In genomic region chr5:53854561-53854960, GRCm38 (mm10) we compare ENCODE assay signal across 28 mouse cellular contexts. TPM values are rescaled to one million over a fixed set of nuclear protein-coding genes. Genes with fewer than 3 reads are reported as not detected.
A peak's percentile ranks its signal among the peaks of the same experiment; 100 is the strongest.
DNase-seq lines count a peak whose midpoint lies in the region; ATAC-seq lines count a peak whose summit lies in the region.
"Had no signal": no experiment of that assay in that cellular context is flagged by ENCODE, and none has a peak within 500 bp of the region (broad histone marks: within the 10 kb centered on the region; RNA-seq: fewer than 3 reads in every experiment).

No protein-coding gene starts in this region.

- peak; percentile 71 for ATAC-seq in neural tube, embryonic 11.5 days (ENCODE audit: insufficient read depth, low FRiP score, low TSS enrichment)
- no peak for ATAC-seq in neural tube, embryonic 15.5 days (ENCODE audit: low FRiP score)
- peak; percentile 45; the same call in 1 of the 2 replicates for ATAC-seq in hindbrain, embryonic 15.5 days (ENCODE audit: low FRiP score, low read depth)
- peak; percentile 50; the same call in 1 of the 2 replicates for ATAC-seq in neural tube, embryonic 14.5 days (ENCODE audit: low read depth)
- ATAC-seq: intestine, embryonic 15.5 days; liver, embryonic 12.5 days; Patski had no signal

- no peaks in the 10 kb centered on the region; the same call in 1 of the 2 replicates for H3K36me3 ChIP-seq in neural tube, embryonic 11.5 days (ENCODE audit: control insufficient read depth, insufficient read depth, low read length)
- H3K36me3 ChIP-seq in neural tube, embryonic 15.5 days: peaks cover 19% of the 10 kb centered on the region
- H3K36me3 ChIP-seq in hindbrain, embryonic 15.5 days: peaks cover 21% of the 10 kb centered on the region
- H3K36me3 ChIP-seq in neural tube, embryonic 14.5 days (ENCODE audit: control insufficient read depth, insufficient read depth, low read length): peaks cover 4% of the 10 kb centered on the region; the same call in 1 of the 2 replicates
- H3K36me3 ChIP-seq: G1E; intestine, embryonic 15.5 days; liver, embryonic 12.5 days had no signal

- no peaks in the 10 kb centered on the region for H3K4me1 ChIP-seq in neural tube, embryonic 11.5 days (ENCODE audit: control insufficient read depth, insufficient read depth, low read length)
- no peaks in the 10 kb centered on the region for H3K4me1 ChIP-seq in neural tube, embryonic 15.5 days
- 0 out of 2 replicates have a peak, but pooled peaks cover 3% of the 10 kb centered on the region for H3K4me1 ChIP-seq in hindbrain, embryonic 15.5 days (replicated peaks)
- H3K4me1 ChIP-seq in neural tube, embryonic 14.5 days (ENCODE audit: control insufficient read depth, insufficient read depth, low read length): no peaks in the 10 kb centered on the region
- H3K4me1 ChIP-seq: embryonic facial prominence, embryonic 12.5 days; heart, embryonic 10.5 days; intestine, embryonic 15.5 days; limb, embryonic 12.5 days; liver, embryonic 12.5 days had no signal

- no peaks in the 10 kb centered on the region for H3K9me3 ChIP-seq in neural tube, embryonic 11.5 days (ENCODE audit: control insufficient read depth, low read length)
- no peaks in the 10 kb centered on the region for H3K9me3 ChIP-seq in neural tube, embryonic 15.5 days (replicated peaks)
- H3K9me3 ChIP-seq in hindbrain, embryonic 15.5 days: no peaks in the 10 kb centered on the region
- H3K9me3 ChIP-seq in neural tube, embryonic 14.5 days (ENCODE audit: control insufficient read depth, low read length): no peaks in the 10 kb centered on the region
- H3K9me3 ChIP-seq: embryonic facial prominence, embryonic 12.5 days; G1E; heart, embryonic 10.5 days; intestine, embryonic 15.5 days; limb, embryonic 12.5 days; liver, embryonic 12.5 days had no signal

- peak; percentile 24 for DNase-seq in heart, adult 11 months
- DNase-seq in heart, adult 18-20 months: no peak
- no peak for DNase-seq in neural tube, embryonic 11.5 days (ENCODE audit: low spot score)
- no peak for DNase-seq in adrenal gland, adult 2 months
- DNase-seq in kidney, postnatal 14 days: no peak
- DNase-seq: cerebellum, adult 18-20 months; cerebellum, postnatal 14 days; gastrocnemius, adult 2 months; heart, postnatal 4 days; kidney, adult 9 months; kidney, postnatal 25 days; layer of hippocampus, postnatal 36 days; lung, adult 18-20 months; lung, postnatal 10 days; thymus, adult 2 months; thymus, postnatal 4 days had no signal

- H3K27me3 ChIP-seq in neural tube, embryonic 11.5 days (ENCODE audit: control insufficient read depth, insufficient read depth, low read length): no peaks in the 10 kb centered on the region
- no peaks in the 10 kb centered on the region for H3K27me3 ChIP-seq in neural tube, embryonic 15.5 days (replicated peaks)
- H3K27me3 ChIP-seq in hindbrain, embryonic 15.5 days: no peaks in the 10 kb centered on the region
- no peaks in the 10 kb centered on the region for H3K27me3 ChIP-seq in neural tube, embryonic 14.5 days (ENCODE audit: control insufficient read depth, insufficient read depth, low read length)
- H3K27me3 ChIP-seq: CH12.LX; embryonic facial prominence, embryonic 12.5 days; intestine, embryonic 15.5 days; limb, embryonic 12.5 days; liver, embryonic 12.5 days; Patski had no signal

- no peak overlapping the region for H3K27ac ChIP-seq in neural tube, embryonic 11.5 days (ENCODE audit: low read depth, low read length)
- no peak overlapping the region for H3K27ac ChIP-seq in neural tube, embryonic 15.5 days (replicated peaks)
- no peak overlapping the region for H3K27ac ChIP-seq in hindbrain, embryonic 15.5 days (replicated peaks)
- H3K27ac ChIP-seq in neural tube, embryonic 14.5 days (ENCODE audit: low read depth, low read length): no peak overlapping the region
- H3K27ac ChIP-seq: embryonic facial prominence, embryonic 12.5 days; gastrocnemius, adult 2 months; heart, embryonic 10.5 days; intestine, embryonic 15.5 days; layer of hippocampus, adult 2 months; limb, embryonic 12.5 days; liver, embryonic 12.5 days had no signal

- no peak overlapping the region for H3K9ac ChIP-seq in neural tube, embryonic 11.5 days (ENCODE audit: low read length)
- no peak overlapping the region for H3K9ac ChIP-seq in neural tube, embryonic 15.5 days (replicated peaks)
- H3K9ac ChIP-seq in hindbrain, embryonic 15.5 days: no peak overlapping the region
- H3K9ac ChIP-seq in neural tube, embryonic 14.5 days (replicated peaks; ENCODE audit: low read depth, low read length): no peak overlapping the region
- H3K9ac ChIP-seq: embryonic facial prominence, embryonic 12.5 days; intestine, embryonic 15.5 days; limb, embryonic 12.5 days; liver, embryonic 12.5 days had no signal

- no peak overlapping the region for H3K4me3 ChIP-seq in neural tube, embryonic 11.5 days (ENCODE audit: low read depth, low read length)
- H3K4me3 ChIP-seq in neural tube, embryonic 15.5 days (replicated peaks): no peak overlapping the region
- H3K4me3 ChIP-seq in hindbrain, embryonic 15.5 days: no peak overlapping the region
- no peak overlapping the region for H3K4me3 ChIP-seq in neural tube, embryonic 14.5 days (ENCODE audit: low read depth, low read length)
- H3K4me3 ChIP-seq: embryonic facial prominence, embryonic 12.5 days; gastrocnemius, adult 2 months; heart, embryonic 10.5 days; intestine, embryonic 15.5 days; layer of hippocampus, adult 2 months; limb, embryonic 12.5 days; liver, embryonic 12.5 days had no signal

- WGBS in neural tube, embryonic 11.5 days: 73% methylated on average over 6 of the region's 6 CpGs
- WGBS in neural tube, embryonic 15.5 days: 30% methylated on average over 6 of the region's 6 CpGs
- WGBS in hindbrain, embryonic 15.5 days: 22% methylated on average over 6 of the region's 6 CpGs
- 30% methylated on average over 6 of the region's 6 CpGs for WGBS in neural tube, embryonic 14.5 days

- no peak overlapping the region for H3K4me2 ChIP-seq in neural tube, embryonic 11.5 days (ENCODE audit: low read depth)
- H3K4me2 ChIP-seq in neural tube, embryonic 15.5 days: no peak overlapping the region
- no peak overlapping the region for H3K4me2 ChIP-seq in hindbrain, embryonic 15.5 days
- no peak overlapping the region for H3K4me2 ChIP-seq in neural tube, embryonic 14.5 days (ENCODE audit: low read depth, low read length)
- H3K4me2 ChIP-seq: embryonic facial prominence, embryonic 12.5 days; intestine, embryonic 15.5 days; limb, embryonic 12.5 days; liver, embryonic 12.5 days had no signal

RNA-seq across cellular contexts. Expression of gene Tbc1d19, which starts 45.2 kb away (rescaled TPM):
- total RNA-seq in heart, adult 18-20 months (2021): 10 to 100 TPM; 17.2 to 18.5 TPM
- polyA plus RNA-seq in neural tube, embryonic 11.5 days (2014; fragmentation: Nextera tagmentation; extraction: Ambion mirVana): 58.3 and 65.0 TPM in 2 replicates
- 66.9 and 71.5 TPM in 2 replicates for polyA plus RNA-seq in neural tube, embryonic 15.5 days (2015; fragmentation: Nextera tagmentation; extraction: Ambion mirVana)
- 72.8 and 74.4 TPM in 2 replicates for polyA plus RNA-seq in hindbrain, embryonic 15.5 days (2015; fragmentation: Nextera tagmentation; extraction: Ambion mirVana)
- 70.3 and 78.1 TPM in 2 replicates for polyA plus RNA-seq in neural tube, embryonic 14.5 days (2014; fragmentation: Nextera tagmentation; extraction: Ambion mirVana)
- total RNA-seq in adrenal gland, adult 2 months (2021): 10 to 100 TPM; 20.5 to 26.6 TPM
- 4.0 and 5.9 TPM in 2 replicates for polyA plus RNA-seq in adrenal gland, adult 2 months (2012; rRNA removed)
